Mouse (Mus musculus) 416B (cell line): Measurements from ENCODE around the gene Cd274.
"Not testable (repeated sequence)": the region's sequence is repeated elsewhere in the genome, so short reads cannot be mapped to it uniquely, and the experiment has no call there.

Source experiments
- DNase-seq: peaks from one replicate; pipeline ENCODE4 v3.0.0; 2011; ENCODE audit warnings: low read depth

The Cd274 gene

GRCm38 (mm10) chr19:29394721-29395120, 27.5 kb downstream of the Cd274 start:
- DNase-seq, result no peak

- DNase-seq, result no peak
These were observed 29.1 kb downstream of the Cd274 start for GRCm38 (mm10) chr19:29396353-29396752.

GRCm38 (mm10) chr19:29399786-29400185, 32.5 kb downstream of the Cd274 start:
- no peak for DNase-seq

DNA sequence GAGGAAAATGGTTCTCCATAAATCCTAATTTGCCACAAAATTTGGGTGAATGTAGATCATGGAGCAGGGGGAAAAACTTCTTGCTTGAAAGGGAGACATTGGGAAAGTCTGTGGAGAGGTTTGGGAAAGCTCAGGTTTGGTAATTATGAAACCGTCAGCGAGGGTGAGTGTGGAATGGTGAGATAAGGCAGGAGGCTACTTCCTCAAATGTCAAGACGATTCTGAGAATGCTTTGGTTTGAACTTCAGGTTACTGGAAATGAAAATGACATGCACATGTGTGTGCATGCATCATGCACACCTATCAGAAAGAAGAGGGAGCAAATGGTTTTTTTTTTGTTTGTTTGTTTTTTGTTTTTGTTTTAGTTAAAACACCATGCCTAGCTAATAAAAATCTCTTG, 33.2 kb downstream of the Cd274 start:
- peak; percentile 66 for DNase-seq

GRCm38 (mm10) chr19:29402621-29403020, 35.4 kb downstream of the Cd274 start:
- no peak for DNase-seq

- no peak for DNase-seq
These were observed 36.0 kb downstream of the Cd274 start for GRCm38 (mm10) chr19:29403251-29403650.

- no peak for DNase-seq
These were observed 38.1 kb downstream of the Cd274 start for GRCm38 (mm10) chr19:29405388-29405787.

DNA sequence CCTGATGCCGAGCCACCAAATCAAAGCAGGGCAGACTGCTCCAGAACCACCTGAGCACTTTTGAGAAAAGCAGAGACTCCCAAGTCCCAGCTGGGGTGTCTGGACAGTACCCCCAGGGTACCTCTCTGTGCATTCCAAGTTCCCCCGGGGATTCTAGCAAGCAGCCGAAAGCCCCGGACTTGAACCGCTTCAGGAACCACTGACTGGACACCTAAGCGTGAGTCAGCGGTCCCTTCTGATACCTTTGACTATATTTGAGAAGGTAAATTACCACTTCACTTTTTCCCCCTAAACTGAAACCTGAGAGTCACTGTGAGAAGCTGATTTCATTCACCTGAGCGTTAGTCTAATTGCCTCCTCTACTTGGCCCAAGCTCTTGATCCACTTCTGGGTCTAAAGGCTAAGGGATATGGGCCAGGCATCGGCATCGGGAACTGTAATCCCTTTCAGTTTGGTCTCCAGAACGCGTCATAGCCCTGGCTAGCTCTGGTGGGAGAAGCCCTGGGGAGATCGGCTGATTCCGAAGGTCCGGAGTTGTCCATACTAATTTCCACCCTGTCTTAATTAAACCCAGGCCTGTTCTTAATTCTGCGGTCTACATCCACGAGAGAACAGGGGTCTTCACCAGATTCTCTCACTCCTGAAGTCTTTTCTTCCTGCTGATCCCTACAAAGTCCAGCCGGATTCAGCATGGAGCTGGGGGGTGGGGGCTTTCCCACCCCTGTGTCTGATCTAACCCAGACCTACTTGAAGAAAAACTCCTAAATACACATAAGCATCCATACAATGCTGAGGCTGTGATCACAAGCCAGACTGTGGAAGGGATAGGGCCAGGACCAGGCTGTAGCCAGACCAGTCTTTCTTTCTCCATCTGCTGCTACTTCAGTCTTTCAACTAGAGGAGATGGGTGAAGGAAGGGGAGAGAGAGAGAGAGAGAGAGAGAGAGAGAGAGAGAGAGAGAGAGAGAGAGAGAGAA, 39.1 kb downstream of the Cd274 start:
- DNase-seq, result no peak

DNA sequence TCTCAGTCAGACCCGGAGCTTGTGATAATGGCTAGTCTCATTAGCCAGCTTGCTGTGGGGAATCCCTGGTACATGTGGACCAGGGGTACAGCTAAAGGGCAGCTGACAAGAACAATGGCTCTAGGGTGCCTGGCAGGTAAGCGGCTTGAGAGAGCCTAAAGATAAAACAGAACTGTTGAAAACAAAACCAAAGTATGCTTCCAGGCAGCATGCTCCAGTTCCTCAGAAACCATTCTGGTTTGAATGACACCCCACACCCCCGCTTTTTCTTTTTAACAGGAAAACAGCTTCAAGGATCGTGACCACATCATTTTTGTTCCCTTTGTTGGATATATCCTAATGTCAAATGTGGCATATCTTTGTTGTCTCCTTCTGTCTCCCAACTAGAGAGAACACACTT, 43.4 kb downstream of the Cd274 start, which contains the start of gene Pdcd1lg2:
TSS of gene Pdcd1lg2 (plus strand) at position 301 of the 400 bp plus-strand sequence.
- no peak for DNase-seq

GRCm38 (mm10) chr19:29412476-29413420, 45.5 kb downstream of the Cd274 start:
- DNase-seq, result peak; percentile 79

GRCm38 (mm10) chr19:29414513-29414912, 47.3 kb downstream of the Cd274 start:
- DNase-seq, result peak; percentile 55

DNA sequence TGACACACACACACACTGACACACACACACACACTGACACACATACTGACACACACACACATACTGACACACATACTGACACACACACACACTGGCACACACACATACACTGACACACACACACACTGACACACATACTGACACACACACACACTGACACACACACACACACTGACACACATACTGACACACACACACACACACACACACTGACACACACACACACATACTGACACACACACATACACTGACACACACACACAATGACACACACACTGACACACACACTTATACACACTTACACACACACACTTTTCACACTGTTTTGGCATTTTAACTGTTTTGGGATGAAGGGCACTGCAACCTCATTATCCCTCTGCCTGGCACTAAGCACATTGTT, 47.7 kb downstream of the Cd274 start:
- DNase-seq, result not testable (repeated sequence)

DNA sequence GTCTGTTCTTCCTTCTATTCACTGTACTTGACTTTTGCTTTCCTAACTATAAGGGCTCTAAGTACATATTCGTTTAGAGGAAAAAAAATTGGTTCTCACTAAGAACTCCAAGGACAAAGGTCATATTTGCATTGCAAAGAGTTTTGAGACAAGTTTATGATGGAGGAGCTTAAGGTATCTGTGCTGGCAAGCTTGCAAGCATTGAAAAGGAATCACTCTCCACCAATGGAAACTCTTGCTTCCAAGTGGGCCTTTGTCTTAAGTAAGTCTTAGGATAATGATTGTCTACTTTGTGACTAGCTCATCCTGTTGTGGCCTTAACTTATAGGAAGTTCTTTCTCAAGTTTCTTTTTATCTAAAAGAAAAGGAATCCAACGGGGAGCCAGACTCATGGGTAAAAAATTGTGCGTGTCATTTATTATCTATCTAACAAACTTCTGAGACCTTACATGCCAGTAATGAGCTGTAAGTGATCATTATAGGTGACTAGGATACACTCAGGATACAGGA, 49.2 kb downstream of the Cd274 start:
- DNase-seq, result peak; percentile 60

GRCm38 (mm10) chr19:29417188-29417587, 49.9 kb downstream of the Cd274 start:
- DNase-seq, result peak; percentile 29

GRCm38 (mm10) chr19:29417894-29418293, 50.6 kb downstream of the Cd274 start:
- peak; percentile 54 for DNase-seq

DNA sequence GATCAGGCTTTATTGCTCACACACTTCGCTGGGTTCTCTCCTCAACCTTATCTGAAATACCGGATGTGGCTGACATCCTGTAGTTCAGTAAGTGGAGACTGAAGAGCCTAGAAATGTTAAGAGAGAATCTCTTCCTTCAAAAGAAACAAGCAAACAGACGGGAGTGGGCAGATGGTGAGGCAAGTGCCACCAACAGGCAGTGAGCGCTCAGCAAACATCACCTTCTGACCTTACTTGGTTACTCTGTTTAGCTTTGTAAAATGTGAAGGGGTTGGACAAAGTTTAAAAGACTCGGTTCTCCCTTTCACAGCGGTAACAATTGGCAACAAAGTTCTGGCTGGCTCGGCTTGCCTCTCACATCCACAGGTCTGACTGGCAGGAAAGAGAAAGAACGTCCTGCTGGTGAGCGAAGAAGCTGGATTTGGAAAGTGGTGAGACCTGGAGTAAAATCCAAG, 51.4 kb downstream of the Cd274 start:
- DNase-seq, result peak; percentile 92

DNA sequence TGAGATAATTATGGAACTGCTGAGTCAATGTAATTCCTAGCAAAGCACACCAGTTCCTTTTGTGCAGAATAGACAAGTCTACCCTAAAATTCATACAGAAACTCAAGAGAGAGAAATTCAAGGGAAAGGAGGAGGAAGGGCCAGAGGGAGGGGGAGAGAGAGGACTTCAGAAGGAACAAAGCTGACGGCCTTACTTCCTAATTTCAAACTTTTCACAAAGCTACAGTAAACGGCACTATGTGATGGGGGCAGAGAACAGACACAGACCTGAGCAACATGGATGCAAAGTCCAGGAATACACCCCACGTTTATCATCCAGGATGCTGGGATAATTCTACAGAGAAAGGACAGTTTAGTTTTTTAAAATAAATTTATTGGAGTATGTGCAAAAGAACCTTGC, 52.3 kb downstream of the Cd274 start:
- DNase-seq, result peak; percentile 34

GRCm38 (mm10) chr19:29419946-29420345, 52.7 kb downstream of the Cd274 start:
- peak; percentile 53 for DNase-seq

DNA sequence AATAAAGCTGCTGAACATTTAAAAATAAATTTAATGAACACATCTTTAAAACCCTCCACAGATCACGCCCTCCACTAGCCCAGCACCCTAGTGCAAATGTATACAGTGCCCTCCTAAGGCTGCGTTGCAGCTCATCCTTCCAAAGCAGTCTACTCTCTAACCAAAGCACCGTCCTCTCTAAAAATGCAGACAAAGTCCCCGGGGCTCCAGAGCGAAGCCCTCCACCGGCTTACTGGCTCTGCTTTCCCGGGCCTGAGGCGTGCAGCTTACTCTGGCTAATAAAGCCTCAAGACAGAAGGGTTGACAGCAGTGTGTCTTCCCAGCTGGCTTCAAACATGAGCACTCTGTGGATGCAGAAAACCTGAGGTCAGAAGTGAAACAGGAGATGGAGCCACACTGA, 53.1 kb downstream of the Cd274 start:
- no peak for DNase-seq

GRCm38 (mm10) chr19:29422013-29422645, 54.9 kb downstream of the Cd274 start:
- DNase-seq, result no peak

GRCm38 (mm10) chr19:29422796-29423195, 55.5 kb downstream of the Cd274 start:
- DNase-seq, result no peak

DNA sequence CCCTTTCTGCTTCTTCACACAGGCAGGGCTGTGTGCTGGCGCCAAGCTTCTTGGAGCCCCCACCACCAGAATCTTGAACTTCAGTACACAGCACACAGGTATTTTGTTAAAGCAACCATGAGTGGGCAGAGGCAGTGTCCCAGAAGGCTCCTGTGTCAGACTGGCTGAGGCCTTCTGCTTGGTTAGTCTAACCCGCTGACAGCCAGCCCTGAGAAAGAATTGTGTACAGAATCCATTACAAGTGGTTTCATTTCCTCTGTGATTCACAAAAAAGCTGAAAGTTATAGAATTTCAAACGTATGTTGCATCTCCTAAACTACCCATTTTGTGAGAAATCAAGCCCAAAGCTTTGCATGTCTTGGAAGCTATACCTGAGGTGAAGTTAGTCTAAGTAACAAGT, 63.3 kb downstream of the Cd274 start:
- no peak for DNase-seq
